Mouse (Mus musculus): Measurements from ENCODE around the gene Gm8265.
"Not testable (repeated sequence)": the region's sequence is repeated elsewhere in the genome, so short reads cannot be mapped to it uniquely, and the experiment has no call there.

Gm8265 gene

DNA sequence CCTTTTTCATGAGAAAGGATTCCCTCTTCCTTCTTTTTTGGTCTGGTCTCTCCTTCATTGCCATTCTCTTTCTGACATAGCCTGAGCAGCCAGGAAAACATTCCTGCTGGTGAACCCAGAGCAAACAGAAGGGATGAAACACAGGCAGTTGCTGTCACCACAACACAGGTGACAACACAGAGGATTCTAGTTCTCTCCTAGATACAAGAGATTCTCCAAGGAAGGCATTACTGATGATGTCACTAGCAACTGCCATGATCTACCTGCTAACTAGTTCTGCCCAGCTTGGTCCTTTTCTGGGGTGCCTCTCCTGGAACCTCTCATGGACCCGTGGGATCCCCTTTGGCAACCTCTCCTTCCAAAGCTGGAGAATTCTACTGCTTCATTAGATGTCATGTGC lies at the start of gene Gm8265:
TSS of gene Gm8265 (minus strand) at position 101 of the 400 bp plus-strand sequence.
- DNase-seq, result not testable (repeated sequence)

Measured in kidney, postnatal 36 days (tissue).